Mouse (Mus musculus) ovary, adult 18-20 months (tissue): ENCODE measurements around the gene Serp1.

ENCODE experiments used
- DNase-seq: peaks from one replicate; pipeline ENCODE4 v3.0.0; 2022; ENCODE audit warnings: low spot score, mixed read lengths

Gene Serp1

GRCm38 (mm10) chr3:58525652-58526407 is at the start of gene Serp1, which contains the start of gene Eif2a:
Gene Serp1 (minus strand): TSS chr3:58525892.
Gene Eif2a (plus strand): TSS chr3:58525821.
- DNase-seq: peak; percentile 99

- no peak for DNase-seq
These were observed 45.1 kb upstream of the Serp1 start for GRCm38 (mm10) chr3:58570821-58571220.

GRCm38 (mm10) chr3:58561437-58561836 is 35.7 kb upstream of the Serp1 start:
- DNase-seq: no peak

GRCm38 (mm10) chr3:58559887-58560286 is 34.2 kb upstream of the Serp1 start:
- no peak for DNase-seq

GRCm38 (mm10) chr3:58556649-58557048 is 31.0 kb upstream of the Serp1 start:
- no peak for DNase-seq

GRCm38 (mm10) chr3:58552001-58552811 is 26.5 kb upstream of the Serp1 start:
- DNase-seq: no peak

- DNase-seq: no peak
These were observed 10.9 kb upstream of the Serp1 start for GRCm38 (mm10) chr3:58536573-58536972.

GRCm38 (mm10) chr3:58526408-58526737 is 681 bp upstream of the Serp1 start:
- DNase-seq: no peak

- DNase-seq: no peak
These were observed 526 bp downstream of the Serp1 start for GRCm38 (mm10) chr3:58525166-58525565.

- DNase-seq: no peak
These were observed 1.4 kb downstream of the Serp1 start for GRCm38 (mm10) chr3:58524246-58524645.

GRCm38 (mm10) chr3:58523386-58523785 is 2.3 kb downstream of the Serp1 start:
- no peak for DNase-seq

- DNase-seq: no peak
These were observed 4.3 kb downstream of the Serp1 start for GRCm38 (mm10) chr3:58521361-58521760.

GRCm38 (mm10) chr3:58520286-58520685 is 5.4 kb downstream of the Serp1 start:
- no peak for DNase-seq

GRCm38 (mm10) chr3:58519536-58519935 is 6.2 kb downstream of the Serp1 start:
- no peak for DNase-seq

- DNase-seq: no peak
These were observed 6.7 kb downstream of the Serp1 start for GRCm38 (mm10) chr3:58518962-58519361.

- no peak for DNase-seq
These were observed 7.9 kb downstream of the Serp1 start for GRCm38 (mm10) chr3:58517800-58518199.

GRCm38 (mm10) chr3:58517258-58517657 is 8.4 kb downstream of the Serp1 start:
- DNase-seq: no peak

- DNase-seq: no peak
These were observed 9.1 kb downstream of the Serp1 start for GRCm38 (mm10) chr3:58516602-58516976.

- DNase-seq: no peak
These were observed 9.6 kb downstream of the Serp1 start for GRCm38 (mm10) chr3:58515947-58516601.

- DNase-seq: no peak
These were observed 12.2 kb downstream of the Serp1 start for GRCm38 (mm10) chr3:58513483-58513882.

GRCm38 (mm10) chr3:58512740-58513139 is 13.0 kb downstream of the Serp1 start:
- DNase-seq: no peak

GRCm38 (mm10) chr3:58511581-58511980 is 14.1 kb downstream of the Serp1 start:
- no peak for DNase-seq
